Mouse (Mus musculus) frontal cortex, postnatal 25 days (tissue): ENCODE results near the gene Gm8165.
"Not testable (repeated sequence)": the region's sequence is repeated elsewhere in the genome, so short reads cannot be mapped to it uniquely, and the experiment has no call there.

Experiments used
- DNase-seq, 2 experiments: peaks; one replicate each; pipeline ENCODE4 v3.0.0; 2022; ENCODE audit warnings: low spot score in 2 of 2

Gm8165 gene

GRCm38 (mm10) chr14:43677099-43677498 lies at the start of gene Gm8165:
Gm8165 (minus strand) TSS chr14:43677199.
- not testable (repeated sequence) for DNase-seq

GRCm38 (mm10) chr14:43697621-43698020 lies 20.6 kb upstream of the Gm8165 start, which contains the start of gene Gm7324:
Gm7324 (plus strand) TSS chr14:43697828.
- not testable (repeated sequence) for DNase-seq
